Mouse (Mus musculus) limb, embryonic 11.5 days (tissue): ENCODE measurements around the gene Tspear. TPM values are rescaled to one million over a fixed set of nuclear protein-coding genes. Genes with fewer than 3 reads are reported as not detected.

ENCODE experiments used
- ATAC-seq: fragments of 200-750 bp; cut with Nextera tagmentation; 2 replicates; pipeline ENCODE4 v1.8.0; 2017; ENCODE audit warnings: low read depth; ENCODE audit not compliant: insufficient number of reproducible peaks, low FRiP score, low TSS enrichment
- DNase-seq: peaks from one replicate; pipeline ENCODE4 v3.0.0-alpha.2; 2015; ENCODE audit warnings: low spot score
- H3K27ac ChIP-seq: fragments of 300-500 bp; sonication (generic); replicated peaks from 2 replicates; pipeline ENCODE4 v1.5.1; 2014; ENCODE audit warnings: low read depth, mild to moderate bottlenecking, low read length
- H3K27me3 ChIP-seq: fragments of 300-500 bp; sonication (generic); 2 replicates; pipeline ENCODE4 v1.6.1; 2014; ENCODE audit warnings: mild to moderate bottlenecking, low read length, mixed read lengths; ENCODE audit not compliant: control insufficient read depth, insufficient read depth
- H3K36me3 ChIP-seq: fragments of 300-500 bp; sonication (generic); 2 replicates; pipeline ENCODE4 v1.6.1; 2014; ENCODE audit warnings: mild to moderate bottlenecking, low read length, moderate library complexity, mixed read lengths; ENCODE audit not compliant: control insufficient read depth, insufficient read depth
- H3K4me1 ChIP-seq: fragments of 300-500 bp; sonication (generic); 2 replicates; pipeline ENCODE4 v1.6.1; 2014; ENCODE audit warnings: low read length, mixed read lengths; ENCODE audit not compliant: control insufficient read depth, insufficient read depth
- H3K4me2 ChIP-seq: fragments of 300-500 bp; sonication (generic); 2 replicates; pipeline ENCODE4 v1.6.1; 2014; ENCODE audit warnings: low read depth, mild to moderate bottlenecking, moderate library complexity; ENCODE audit not compliant: severe bottlenecking
- H3K4me3 ChIP-seq: fragments of 300-500 bp; sonication (generic); 2 replicates; pipeline ENCODE4 v1.5.1; 2014; ENCODE audit warnings: low read depth, low read length
- H3K9ac ChIP-seq: fragments of 300-500 bp; sonication (generic); 2 replicates; pipeline ENCODE4 v1.6.1; 2014; ENCODE audit warnings: mild to moderate bottlenecking, low read length
- H3K9me3 ChIP-seq: fragments of 300-500 bp; sonication (generic); 2 replicates; pipeline ENCODE4 v1.6.1; 2016; ENCODE audit warnings: low read length; ENCODE audit not compliant: control insufficient read depth
- WGBS: fragments of 180-500 bp; shearing (Covaris S2); extraction: QIAGEN DNeasy Blood & Tissue Kit; methylation state at CpG from one replicate; pipeline ENCODE4 v1.1.7; 2014; 5-methylcytosine and 5-hydroxymethylcytosine counted together
- polyA plus RNA-seq: library from polyadenylated mRNA; unstranded; fragments of >200 nt; fragmentation: Nextera tagmentation; extraction: Ambion mirVana; gene quantifications from 2 replicates; pipeline ENCODE4 v1.2.1, GENCODE M21; 2014

Gene Tspear
- polyA plus RNA-seq, 1 experiment from 2014 or later = 0.45 TPM

- H3K9me3 ChIP-seq = no peaks in the 10 kb centered on the region
- H3K9ac ChIP-seq = no peak overlapping the region
- WGBS = 88% methylated on average over 7 of the region's 7 CpGs
- ATAC-seq (no peak), DNase-seq (no peak)
- H3K36me3 ChIP-seq = no peaks in the 10 kb centered on the region
- H3K27ac ChIP-seq = no peak overlapping the region
- no peaks in the 10 kb centered on the region for H3K27me3 ChIP-seq
- H3K4me3 ChIP-seq = no peak overlapping the region
- no peaks in the 10 kb centered on the region for H3K4me1 ChIP-seq
- no peak overlapping the region for H3K4me2 ChIP-seq
Measured at GRCm38 (mm10) chr10:77869651-77870050, 183.3 kb downstream of the Tspear start.

GRCm38 (mm10) chr10:77878985-77879384, 192.6 kb downstream of the Tspear start:
- Histone ChIP-seq H3K4me2 (no peak overlapping the region), H3K9ac (no peak overlapping the region), H3K36me3 (no peaks in the 10 kb centered on the region), H3K27me3 (no peaks in the 10 kb centered on the region), H3K27ac (no peak overlapping the region), H3K4me3 (no peak overlapping the region), H3K9me3 (no peaks in the 10 kb centered on the region), H3K4me1 (no peaks in the 10 kb centered on the region)
- DNase-seq (peak; percentile 29), ATAC-seq (no peak)
- WGBS = 62% methylated on average over 6 of the region's 6 CpGs

- no peak for ATAC-seq
Measured at GRCm38 (mm10) chr10:77880305-77880704, 193.9 kb downstream of the Tspear start.

GRCm38 (mm10) chr10:77882553-77882952, 196.2 kb downstream of the Tspear start:
- ATAC-seq = no peak

More at GRCm38 (mm10) chr10:77880305-77880704, 193.9 kb downstream of the Tspear start:
- no peak for DNase-seq
- Histone ChIP-seq H3K27ac (no peak overlapping the region), H3K9ac (no peak overlapping the region), H3K4me2 (no peak overlapping the region), H3K27me3 (no peaks in the 10 kb centered on the region), H3K9me3 (no peaks in the 10 kb centered on the region), H3K36me3 (no peaks in the 10 kb centered on the region), H3K4me3 (no peak overlapping the region), H3K4me1 (no peaks in the 10 kb centered on the region)
- 84% methylated on average over 3 of the region's 3 CpGs for WGBS

GRCm38 (mm10) chr10:77886007-77886747, 199.8 kb downstream of the Tspear start:
- Histone ChIP-seq H3K9ac (no peak overlapping the region), H3K4me3 (no peak overlapping the region), H3K27ac (no peak overlapping the region), H3K36me3 (no peaks in the 10 kb centered on the region), H3K9me3 (no peaks in the 10 kb centered on the region), H3K4me2 (no peak overlapping the region), H3K27me3 (no peaks in the 10 kb centered on the region), H3K4me1 (no peaks in the 10 kb centered on the region)
- DNase-seq (peak; percentile 60), ATAC-seq (no peak)
- WGBS = 52% methylated on average over 12 of the region's 12 CpGs

More at GRCm38 (mm10) chr10:77882553-77882952, 196.2 kb downstream of the Tspear start:
- no peak for DNase-seq
- no peak overlapping the region for H3K4me2 ChIP-seq
- no peaks in the 10 kb centered on the region for H3K4me1 ChIP-seq
- H3K27ac ChIP-seq = no peak overlapping the region
- H3K36me3 ChIP-seq = no peaks in the 10 kb centered on the region
- H3K4me3 ChIP-seq = no peak overlapping the region
- 86% methylated on average over 5 of the region's 5 CpGs for WGBS
- H3K9ac ChIP-seq = no peak overlapping the region
- H3K27me3 ChIP-seq = no peaks in the 10 kb centered on the region
- H3K9me3 ChIP-seq = no peaks in the 10 kb centered on the region

- H3K4me2 ChIP-seq = no peak overlapping the region
- ATAC-seq = no peak
- DNase-seq = no peak
- no peaks in the 10 kb centered on the region for H3K4me1 ChIP-seq
- 87% methylated on average over 8 of the region's 8 CpGs for WGBS
- H3K36me3 ChIP-seq = no peaks in the 10 kb centered on the region
- H3K4me3 ChIP-seq = no peak overlapping the region
- H3K9me3 ChIP-seq = no peaks in the 10 kb centered on the region
- H3K9ac ChIP-seq = no peak overlapping the region
- no peaks in the 10 kb centered on the region for H3K27me3 ChIP-seq
- no peak overlapping the region for H3K27ac ChIP-seq
Measured at GRCm38 (mm10) chr10:77890987-77891565, 204.7 kb downstream of the Tspear start.

- H3K4me1 ChIP-seq = no peaks in the 10 kb centered on the region
- no peak for ATAC-seq
- no peak overlapping the region for H3K4me3 ChIP-seq
- H3K9me3 ChIP-seq = no peaks in the 10 kb centered on the region
- H3K27me3 ChIP-seq = no peaks in the 10 kb centered on the region; the same call in 1 of the 2 replicates
- DNase-seq = no peak
- WGBS = 58% methylated on average over 5 of the region's 5 CpGs
- no peak overlapping the region for H3K4me2 ChIP-seq
- H3K36me3 ChIP-seq = no peaks in the 10 kb centered on the region
- H3K27ac ChIP-seq = no peak overlapping the region
- H3K9ac ChIP-seq = no peak overlapping the region
Measured at GRCm38 (mm10) chr10:77895562-77895961, 209.2 kb downstream of the Tspear start.

- no peak for ATAC-seq
- DNase-seq = no peak
- Histone ChIP-seq H3K27ac (no peak overlapping the region), H3K4me1 (no peaks in the 10 kb centered on the region), H3K36me3 (no peaks in the 10 kb centered on the region), H3K4me3 (no peak overlapping the region), H3K4me2 (no peak overlapping the region), H3K9me3 (no peaks in the 10 kb centered on the region), H3K27me3 (peaks cover 3% of the 10 kb centered on the region; the same call in 1 of the 2 replicates), H3K9ac (no peak overlapping the region)
- WGBS = 88% methylated on average over 7 of the region's 7 CpGs
Measured at GRCm38 (mm10) chr10:77900126-77900525, 213.8 kb downstream of the Tspear start.
